Mouse (Mus musculus) embryo, embryonic 10.5 days (tissue): Measurements from ENCODE around the gene Gm17361.
"Not testable (repeated sequence)": the region's sequence is repeated elsewhere in the genome, so short reads cannot be mapped to it uniquely, and the experiment has no call there.

Experiments used
- DNase-seq: peaks from one replicate; pipeline ENCODE4 v3.0.0-alpha.2; 2015; ENCODE audit warnings: low spot score

Gene Gm17361

DNA sequence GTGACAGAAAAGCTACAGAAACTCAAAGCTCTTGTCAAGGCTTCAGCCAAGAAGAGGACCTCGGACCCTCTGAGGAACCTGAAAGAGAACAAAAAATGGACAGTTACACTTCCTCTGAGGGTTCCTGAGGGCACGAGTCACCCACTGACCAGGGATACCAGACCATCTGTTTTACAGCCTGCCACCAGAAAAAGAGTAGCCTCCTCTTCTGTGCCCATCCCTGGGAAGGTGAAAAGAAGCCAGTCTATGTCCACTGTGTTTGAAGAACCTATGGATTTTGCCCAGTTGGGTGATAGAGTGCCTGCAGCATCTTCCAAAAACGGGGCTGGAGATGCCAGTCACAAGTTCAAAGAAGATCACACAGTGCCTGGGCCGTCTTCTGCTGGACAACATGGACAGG, at the start of gene Gm17361:
Gm17361 (plus strand) TSS at position 301 of the 400 bp plus-strand sequence.
- DNase-seq: not testable (repeated sequence)
